Mouse (Mus musculus) CH12.LX (cell line): ENCODE measurements around the gene Dmkn. TPM values are rescaled to one million over a fixed set of nuclear protein-coding genes. Genes with fewer than 3 reads are reported as not detected.

Experiments used
- DNase-seq: peaks from one replicate; pipeline ENCODE4 v3.0.0-alpha.2; 2013; ENCODE audit errors: extremely low read depth
- H3K27ac ChIP-seq: 2 replicates; pipeline ENCODE4 v1.5.1; 2012; ENCODE audit warnings: low read depth, mild to moderate bottlenecking, control low read depth, moderate library complexity; ENCODE audit not compliant: insufficient read depth
- H3K27me3 ChIP-seq: replicated peaks from 2 replicates; pipeline ENCODE3; 2012; ENCODE audit warnings: inconsistent platforms
- H3K36me3 ChIP-seq, 2 experiments: replicated peaks in 1 of 2; 2 replicates each; pipeline versions ENCODE3 to v1.6.1; 2012; ENCODE audit warnings: inconsistent platforms in 1 of 2, low read length in 1 of 2, mild to moderate bottlenecking in 1 of 2, mixed read lengths in 1 of 2, moderate library complexity in 1 of 2; ENCODE audit not compliant: control insufficient read depth in 1 of 2, insufficient read depth in 1 of 2
- H3K4me1 ChIP-seq, 2 experiments: 2 replicates each; pipeline ENCODE4 v1.6.1; 2012; ENCODE audit warnings: inconsistent platforms in 1 of 2, moderate library complexity in 1 of 2; ENCODE audit not compliant: insufficient read depth in 2 of 2, control insufficient read depth in 1 of 2
- H3K4me2 ChIP-seq: 2 replicates; pipeline ENCODE4 v1.6.1; 2012; ENCODE audit warnings: low read depth, mild to moderate bottlenecking, control low read depth; ENCODE audit not compliant: poor library complexity, insufficient read depth, severe bottlenecking
- H3K4me3 ChIP-seq, 3 experiments: fragments of 150-350 bp in 1 of 3; sonication (generic) in 1 of 3; replicated peaks in 1 of 3; 2 replicates each; pipeline versions ENCODE3 to v1.5.1; 2011 to 2012; ENCODE audit warnings: low read depth in 2 of 3, low read length in 2 of 3, mild to moderate bottlenecking in 2 of 3, moderate library complexity in 2 of 3, control low read depth in 1 of 3, improper control_type of control experiment in 1 of 3, inconsistent platforms in 1 of 3, mixed read lengths in 1 of 3; ENCODE audit not compliant: poor library complexity in 1 of 3
- H3K79me2 ChIP-seq: replicated peaks from 2 replicates; pipeline ENCODE4 v1.6.1; 2012; ENCODE audit warnings: mild to moderate bottlenecking, moderate library complexity; ENCODE audit not compliant: control insufficient read depth, poor library complexity, insufficient read depth, severe bottlenecking; ENCODE audit errors: extremely low read depth
- H3K9ac ChIP-seq: 2 replicates; pipeline ENCODE4 v1.6.1; 2012; ENCODE audit warnings: low read depth, mild to moderate bottlenecking, control low read depth, moderate library complexity; ENCODE audit not compliant: insufficient read depth
- H3K9me3 ChIP-seq: replicated peaks from 2 replicates; pipeline ENCODE3; 2012; ENCODE audit warnings: low read length, inconsistent platforms, mixed read lengths
- BHLHE40 ChIP-seq: IDR thresholded peaks from 2 replicates; pipeline ENCODE4 v1.6.1; 2011; ENCODE audit warnings: mild to moderate bottlenecking, low read depth, low read length, improper control_type of control experiment
- CHD1 ChIP-seq: IDR thresholded peaks from 2 replicates; pipeline ENCODE4 v1.6.1; 2012; ENCODE audit warnings: low read depth, low read length, improper control_type of control experiment, inconsistent platforms
- CHD2 ChIP-seq: IDR thresholded peaks from 2 replicates; pipeline ENCODE4 v1.6.1; 2011; ENCODE audit warnings: low read length, improper control_type of control experiment
- ELF1 ChIP-seq: IDR thresholded peaks from 2 replicates; pipeline ENCODE4 v1.6.1; 2014; ENCODE audit warnings: low read depth, mild to moderate bottlenecking, inconsistent platforms, low read length, improper control_type of control experiment
- HCFC1 ChIP-seq: IDR thresholded peaks from 2 replicates; pipeline ENCODE4 v1.6.1; 2012; ENCODE audit warnings: low read depth, mild to moderate bottlenecking, inconsistent platforms, low read length, improper control_type of control experiment
- IRF4 ChIP-seq: IDR thresholded peaks from 2 replicates; pipeline ENCODE4 v1.6.1; 2014; ENCODE audit warnings: low read depth, mild to moderate bottlenecking, inconsistent platforms, low read length, improper control_type of control experiment
- KAT2A ChIP-seq: IDR thresholded peaks from 2 replicates; pipeline ENCODE4 v1.6.1; 2012; ENCODE audit warnings: low read length, improper control_type of control experiment, inconsistent platforms; ENCODE audit not compliant: insufficient replicate concordance
- MAFK ChIP-seq: IDR thresholded peaks from 2 replicates; pipeline ENCODE4 v1.6.1; 2011; ENCODE audit warnings: low read length, improper control_type of control experiment; ENCODE audit not compliant: insufficient replicate concordance
- MEF2A ChIP-seq: IDR thresholded peaks from 2 replicates; pipeline ENCODE4 v1.6.1; 2014; ENCODE audit warnings: low read depth, mild to moderate bottlenecking, inconsistent platforms, low read length, improper control_type of control experiment, borderline replicate concordance
- PAX5 ChIP-seq: IDR thresholded peaks from 2 replicates; pipeline ENCODE4 v1.6.1; 2012; ENCODE audit warnings: low read length, inconsistent platforms, mixed read lengths
- POLR2A ChIP-seq: IDR thresholded peaks from 2 replicates; pipeline ENCODE4 v1.6.1; 2011; ENCODE audit warnings: low read depth, mild to moderate bottlenecking, improper control_type of control experiment, low read length
- RCOR1 ChIP-seq: conservative IDR thresholded peaks from 2 replicates; pipeline ENCODE4 v1.6.1; 2012; ENCODE audit warnings: low read depth, mild to moderate bottlenecking, inconsistent platforms, low read length, improper control_type of control experiment
- SIN3A ChIP-seq: IDR thresholded peaks from 2 replicates; pipeline ENCODE4 v1.6.1; 2012; ENCODE audit warnings: low read length, improper control_type of control experiment, inconsistent platforms
- SMC3 ChIP-seq: IDR thresholded peaks from 2 replicates; pipeline ENCODE4 v1.6.1; 2011; ENCODE audit warnings: low read depth, low read length, improper control_type of control experiment
- TBP ChIP-seq: conservative IDR thresholded peaks from 2 replicates; pipeline ENCODE4 v1.6.1; 2011; ENCODE audit warnings: low read depth, low read length, improper control_type of control experiment
- UBTF ChIP-seq: IDR thresholded peaks from 2 replicates; pipeline ENCODE4 v1.6.1; 2012; ENCODE audit warnings: low read depth, mild to moderate bottlenecking, inconsistent platforms, low read length, improper control_type of control experiment, moderate library complexity
- USF1 ChIP-seq: IDR thresholded peaks from 2 replicates; pipeline ENCODE4 v1.6.1; 2014; ENCODE audit warnings: low read depth, mild to moderate bottlenecking, inconsistent platforms, low read length, improper control_type of control experiment
- ZC3H11A ChIP-seq: IDR thresholded peaks from 2 replicates; pipeline ENCODE4 v1.6.1; 2012; ENCODE audit warnings: low read depth, mild to moderate bottlenecking, inconsistent platforms, low read length, improper control_type of control experiment
- ZMIZ1 ChIP-seq: IDR thresholded peaks from 2 replicates; pipeline ENCODE4 v1.6.1; 2012; ENCODE audit warnings: low read depth, mild to moderate bottlenecking, inconsistent platforms, low read length, improper control_type of control experiment
- dilution Hi-C: fragments of 300-500 bp; cut with MboI; formaldehyde crosslinking; loops from 2 replicates; pipeline ENCODE4 v1.14.3; 2020; ENCODE audit warnings: low sequenced_read_pairs; ENCODE audit not compliant: extremely low pct_unique_long_range_greater_than_20kb, extremely low pct_ligation_motif_present
- in situ Hi-C: fragments of 300-500 bp; cut with MboI; formaldehyde crosslinking; loops from 3 replicates; pipeline ENCODE4 v1.14.3; 2019; ENCODE audit warnings: low sequenced_read_pairs, low pct_ligation_motif_present, low pct_unique_long_range_greater_than_20kb, mixed read lengths
- polyA plus RNA-seq: library from polyadenylated mRNA; unstranded; fragments of >175 nt; gene quantifications from 2 replicates; pipeline ENCODE4 v1.2.1, GENCODE M21; 2012; ENCODE audit warnings: low read depth; ENCODE audit not compliant: insufficient read length
- total RNA-seq, 2 experiments: library from RNA; depleted of rRNA; stranded (reverse); fragments of 300-350 nt in 1 of 2; fragments of >200 nt in 1 of 2; gene quantifications; 2 replicates each; pipeline ENCODE4 v1.2.3; 2012 to 2014

The Dmkn gene
- total and polyA plus RNA-seq, 3 experiments, result not detected

- H3K4me1 ChIP-seq, result peaks cover 6 to 26% of the 10 kb centered on the region in 2 experiments; a peak in 3 of 4 replicates
- TF ChIP-seq MEF2A, result no peak
- no peak for TF ChIP-seq PAX5
- no peak for TF ChIP-seq POLR2A
- no peak for TF ChIP-seq ZMIZ1
- TF ChIP-seq UBTF, result no peak
- no peak for TF ChIP-seq BHLHE40
- no peak for TF ChIP-seq CHD2
- no peak for TF ChIP-seq SIN3A
- no peak for TF ChIP-seq RCOR1
- no peak for TF ChIP-seq KAT2A
- TF ChIP-seq ZC3H11A, result no peak
- no peak for TF ChIP-seq HCFC1
- TF ChIP-seq TBP, result no peak
- no peak for TF ChIP-seq ELF1
- no peak for TF ChIP-seq MAFK
- TF ChIP-seq IRF4, result no peak
- no peak for TF ChIP-seq SMC3
- TF ChIP-seq, all 38 proteins: peak for 0
- dilution Hi-C loops, result no loop called here
- no peaks in the 10 kb centered on the region for H3K79me2 ChIP-seq
- no peaks in the 10 kb centered on the region for H3K36me3 ChIP-seq
- DNase-seq, result no peak
- no peak overlapping the region for H3K27ac ChIP-seq
- in situ Hi-C loops, result no loop called here
- H3K27me3 ChIP-seq, result no peaks in the 10 kb centered on the region
- no peak overlapping the region for H3K4me2 ChIP-seq
- H3K9me3 ChIP-seq, result no peaks in the 10 kb centered on the region
- no peak overlapping the region for H3K9ac ChIP-seq
- no peak overlapping the region for H3K4me3 ChIP-seq
Measured at GRCm38 (mm10) chr7:30820131-30820530, 56.6 kb downstream of the Dmkn start.

GRCm38 (mm10) chr7:30820854-30821445 is 57.4 kb downstream of the Dmkn start:
- TF ChIP-seq USF1 (peak; percentile 15; the same call in 1 of the 2 replicates), CHD1 (no peak)
- TF ChIP-seq, all 38 proteins: peak for 1
- H3K9me3 ChIP-seq, result no peaks in the 10 kb centered on the region
- dilution Hi-C loops (no loop called here), in situ Hi-C loops (no loop called here)
- peaks cover 6 to 26% of the 10 kb centered on the region in 2 experiments; a peak in 3 of 4 replicates for H3K4me1 ChIP-seq
- no peak overlapping the region for H3K4me2 ChIP-seq
- no peak overlapping the region for H3K9ac ChIP-seq
- no peaks in the 10 kb centered on the region for H3K27me3 ChIP-seq
- H3K36me3 ChIP-seq, result no peaks in the 10 kb centered on the region
- H3K27ac ChIP-seq, result no peak overlapping the region
- H3K79me2 ChIP-seq, result no peaks in the 10 kb centered on the region
- H3K4me3 ChIP-seq, result no peak overlapping the region
- no peak for DNase-seq
